Mouse (Mus musculus): ENCODE results near the gene Tspan32. TPM values are rescaled to one million over a fixed set of nuclear protein-coding genes. Genes with fewer than 3 reads are reported as not detected.

Gene Tspan32
- polyA plus RNA-seq, 1 experiment: 59.5 TPM

GRCm38 (mm10) chr7:143038174-143038931, 33.5 kb downstream of the Tspan32 start:
- no peak overlapping the region for H3K4me2 ChIP-seq (ENCODE audit: low read depth)
- H3K79me2 ChIP-seq (ENCODE audit: control insufficient read depth, insufficient read depth): no peaks in the 10 kb centered on the region
- no peaks in the 10 kb centered on the region for H3K27me3 ChIP-seq (ENCODE audit: control insufficient read depth, insufficient read depth, insufficient read length)
- H3ac ChIP-seq (ENCODE audit: control insufficient read depth, insufficient read length): no peak overlapping the region
- no peak overlapping the region for H3K4me3 ChIP-seq
- no peaks in the 10 kb centered on the region for H3K36me3 ChIP-seq (ENCODE audit: control insufficient read depth, insufficient read depth)
- TF ChIP-seq MYOG (IDR thresholded peaks at IDR 0.05; ENCODE audit: control insufficient read depth in 1 of 3, insufficient read depth in 1 of 3, insufficient read length in 2 of 3, low read depth in 2 of 3) (no peak), E2F4 (IDR thresholded peaks at IDR 0.05; ENCODE audit: insufficient read depth) (no peak), CEBPB (IDR thresholded peaks at IDR 0.05; ENCODE audit: insufficient read depth, poor library complexity, severe bottlenecking) (no peak), REST (IDR thresholded peaks at IDR 0.05; ENCODE audit: insufficient read depth, insufficient read length) (no peak), SRF (IDR thresholded peaks at IDR 0.05; ENCODE audit: control insufficient read depth, insufficient read length, low read depth) (no peak), MAX (IDR thresholded peaks at IDR 0.05; ENCODE audit: low read depth) (no peak), MYOD1 (IDR thresholded peaks at IDR 0.05; ENCODE audit: control insufficient read depth in 1 of 3, insufficient read length in 2 of 3, low read depth in 2 of 3) (no peak)

GRCm38 (mm10) chr7:143040561-143040960, 35.7 kb downstream of the Tspan32 start:
- Histone ChIP-seq H3K79me2 (ENCODE audit: control insufficient read depth, insufficient read depth) (no peaks in the 10 kb centered on the region), H3K4me3 (no peak overlapping the region)

GRCm38 (mm10) chr7:143041138-143041822, 36.4 kb downstream of the Tspan32 start:
- Histone ChIP-seq H3K4me2 (ENCODE audit: low read depth) (no peak overlapping the region), H3K4me3 (no peak overlapping the region), H3ac (ENCODE audit: control insufficient read depth, insufficient read length) (no peak overlapping the region), H3K27me3 (ENCODE audit: control insufficient read depth, insufficient read depth, insufficient read length) (no peaks in the 10 kb centered on the region), H3K36me3 (ENCODE audit: control insufficient read depth, insufficient read depth) (no peaks in the 10 kb centered on the region), H3K79me2 (ENCODE audit: control insufficient read depth, insufficient read depth) (no peaks in the 10 kb centered on the region)
- no peak for TF ChIP-seq SRF (IDR thresholded peaks at IDR 0.05; ENCODE audit: control insufficient read depth, insufficient read length, low read depth)
- no peak for TF ChIP-seq USF1 (IDR thresholded peaks at IDR 0.05; ENCODE audit: low read depth)
- TF ChIP-seq MYOG (IDR thresholded peaks at IDR 0.05; ENCODE audit: control insufficient read depth in 1 of 3, insufficient read depth in 1 of 3, insufficient read length in 2 of 3, low read depth in 2 of 3): no peak
- no peak for TF ChIP-seq CEBPB (IDR thresholded peaks at IDR 0.05; ENCODE audit: insufficient read depth, poor library complexity, severe bottlenecking)
- no peak for TF ChIP-seq MYOD1 (IDR thresholded peaks at IDR 0.05; ENCODE audit: control insufficient read depth in 1 of 3, insufficient read length in 2 of 3, low read depth in 2 of 3)
- no peak for TF ChIP-seq TCF3 (IDR thresholded peaks at IDR 0.05; ENCODE audit: insufficient read length, low read depth)
- TF ChIP-seq POLR2AphosphoS2 (IDR thresholded peaks at IDR 0.05; ENCODE audit: insufficient read length, low read depth): no peak
- no peak for TF ChIP-seq REST (IDR thresholded peaks at IDR 0.05; ENCODE audit: insufficient read depth, insufficient read length)
- no peak for TF ChIP-seq E2F4 (IDR thresholded peaks at IDR 0.05; ENCODE audit: insufficient read depth)
- TF ChIP-seq MAX (IDR thresholded peaks at IDR 0.05; ENCODE audit: low read depth): no peak
- TF ChIP-seq TCF12 (IDR thresholded peaks at IDR 0.05; ENCODE audit: insufficient read depth, poor library complexity, severe bottlenecking): no peak
- TF ChIP-seq POLR2A (IDR thresholded peaks at IDR 0.05; ENCODE audit: insufficient read length, low read depth): no peak

More at GRCm38 (mm10) chr7:143040561-143040960, 35.7 kb downstream of the Tspan32 start:
- no peak overlapping the region for H3ac ChIP-seq (ENCODE audit: control insufficient read depth, insufficient read length)
- no peaks in the 10 kb centered on the region for H3K27me3 ChIP-seq (ENCODE audit: control insufficient read depth, insufficient read depth, insufficient read length)
- no peak overlapping the region for H3K4me2 ChIP-seq (ENCODE audit: low read depth)
- TF ChIP-seq TCF12 (IDR thresholded peaks at IDR 0.05; ENCODE audit: insufficient read depth, poor library complexity, severe bottlenecking): no peak
- TF ChIP-seq SRF (IDR thresholded peaks at IDR 0.05; ENCODE audit: control insufficient read depth, insufficient read length, low read depth): no peak
- no peak for TF ChIP-seq TCF3 (IDR thresholded peaks at IDR 0.05; ENCODE audit: insufficient read length, low read depth)
- TF ChIP-seq POLR2A (IDR thresholded peaks at IDR 0.05; ENCODE audit: insufficient read length, low read depth): no peak
- no peak for TF ChIP-seq E2F4 (IDR thresholded peaks at IDR 0.05; ENCODE audit: insufficient read depth)
- TF ChIP-seq CEBPB (IDR thresholded peaks at IDR 0.05; ENCODE audit: insufficient read depth, poor library complexity, severe bottlenecking): no peak
- no peak for TF ChIP-seq REST (IDR thresholded peaks at IDR 0.05; ENCODE audit: insufficient read depth, insufficient read length)
- TF ChIP-seq MAX (IDR thresholded peaks at IDR 0.05; ENCODE audit: low read depth): no peak
- no peak for TF ChIP-seq MYOD1 (IDR thresholded peaks at IDR 0.05; ENCODE audit: control insufficient read depth in 1 of 3, insufficient read length in 2 of 3, low read depth in 2 of 3)
- TF ChIP-seq MYOG (IDR thresholded peaks at IDR 0.05; ENCODE audit: control insufficient read depth in 1 of 3, insufficient read depth in 1 of 3, insufficient read length in 2 of 3, low read depth in 2 of 3): no peak
- no peak for TF ChIP-seq POLR2AphosphoS2 (IDR thresholded peaks at IDR 0.05; ENCODE audit: insufficient read length, low read depth)
- TF ChIP-seq USF1 (IDR thresholded peaks at IDR 0.05; ENCODE audit: low read depth): no peak
- no peaks in the 10 kb centered on the region for H3K36me3 ChIP-seq (ENCODE audit: control insufficient read depth, insufficient read depth)

GRCm38 (mm10) chr7:143042089-143042488, 37.2 kb downstream of the Tspan32 start:
- Histone ChIP-seq H3ac (ENCODE audit: control insufficient read depth, insufficient read length) (no peak overlapping the region), H3K36me3 (ENCODE audit: control insufficient read depth, insufficient read depth) (no peaks in the 10 kb centered on the region), H3K4me3 (no peak overlapping the region), H3K27me3 (ENCODE audit: control insufficient read depth, insufficient read depth, insufficient read length) (no peaks in the 10 kb centered on the region), H3K79me2 (ENCODE audit: control insufficient read depth, insufficient read depth) (no peaks in the 10 kb centered on the region), H3K4me2 (ENCODE audit: low read depth) (no peak overlapping the region)
- no peak for TF ChIP-seq TCF12 (IDR thresholded peaks at IDR 0.05; ENCODE audit: insufficient read depth, poor library complexity, severe bottlenecking)
